Mouse (Mus musculus): ENCODE data around the gene Tssk6.

DNA sequence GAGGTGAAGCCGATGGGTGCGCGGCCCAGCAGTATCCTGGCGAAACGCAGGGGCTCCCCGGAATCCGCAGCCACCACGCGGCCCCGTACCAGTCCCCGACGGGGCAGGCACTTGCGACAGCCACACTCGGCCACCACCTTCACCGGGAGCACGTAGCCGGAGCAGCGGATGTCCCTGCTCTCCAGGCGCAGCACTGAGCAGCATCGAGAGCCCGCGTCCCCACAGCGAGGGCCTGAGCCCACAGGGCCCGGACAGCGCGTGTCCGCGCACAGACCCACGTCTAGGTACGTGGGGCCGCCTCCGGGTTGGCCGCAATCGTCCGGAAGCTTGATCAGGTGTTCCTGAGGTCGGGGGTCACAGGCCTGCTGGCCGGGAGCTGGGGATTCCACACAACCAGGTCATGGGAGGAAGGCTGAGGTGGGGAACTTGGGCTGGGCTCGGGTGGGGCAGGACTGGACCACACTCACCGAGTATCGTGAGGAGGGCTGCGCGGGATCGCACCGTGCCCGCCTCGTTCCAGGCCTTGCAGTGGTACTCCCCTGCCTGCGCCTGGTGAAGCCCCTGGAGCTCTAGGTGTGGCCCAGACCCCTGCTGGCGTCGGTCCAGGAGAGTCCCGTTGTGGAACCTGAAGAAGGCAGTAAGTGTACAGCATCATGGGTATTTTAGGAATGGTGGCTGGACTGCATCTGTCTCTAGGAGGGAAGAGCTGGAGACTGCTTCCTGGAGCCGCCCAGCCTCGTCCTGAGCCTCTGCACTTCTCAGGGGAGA lies 19.0 kb upstream of the Tssk6 start:
- TF ChIP-seq CTCF (conservative IDR thresholded peaks at IDR 0.05; ENCODE audit: low read length) = no peak
- TF ChIP-seq POU5F1 (IDR thresholded peaks at IDR 0.05; ENCODE audit: borderline replicate concordance, low read length) = no peak
